Mouse (Mus musculus): ENCODE data around the gene Rora.

Rora gene

DNA sequence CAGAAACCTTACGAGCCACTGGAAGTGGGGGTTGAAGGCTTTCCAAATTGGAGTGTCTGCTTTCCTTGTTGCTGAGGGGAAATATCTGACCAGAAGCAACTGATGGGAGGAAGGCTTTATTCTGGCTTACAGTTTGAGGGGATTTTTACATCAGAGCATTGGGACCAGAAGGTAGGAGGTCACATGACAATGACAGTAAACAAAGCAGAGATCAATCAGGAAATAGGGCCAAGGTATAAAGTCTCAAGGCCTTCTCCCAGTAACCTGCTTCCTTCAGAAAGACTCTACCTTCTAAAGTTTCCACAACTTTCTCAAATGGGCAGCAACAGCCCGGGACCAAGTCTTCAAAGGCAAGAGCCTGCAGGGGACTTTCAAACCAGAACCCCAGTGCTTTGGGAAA is 34.6 kb downstream of the Rora start:
- no peak for DNase-seq (ENCODE audit: extremely low read depth, low read depth)

DNA sequence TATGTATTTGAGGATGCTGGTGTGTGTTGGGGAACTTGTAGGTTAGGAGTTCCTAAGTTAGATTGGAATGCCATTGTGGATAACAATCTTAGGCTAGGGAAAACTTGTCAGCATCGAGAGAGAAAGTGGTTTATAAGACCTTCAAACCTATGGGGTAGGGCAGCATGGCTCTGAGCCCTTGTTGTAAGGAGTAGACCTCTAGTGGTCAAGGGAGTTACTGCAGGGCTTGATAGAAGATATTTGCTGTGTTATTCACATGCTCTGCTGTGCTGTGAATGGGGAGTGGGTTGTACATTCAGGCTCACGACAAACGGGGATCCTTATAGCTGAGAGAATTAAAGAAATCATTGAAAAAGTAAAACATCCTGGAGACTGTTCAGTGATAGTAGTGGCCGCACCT is 35.8 kb downstream of the Rora start:
- peak; percentile 4 for DNase-seq (ENCODE audit: extremely low read depth, low read depth)

DNA sequence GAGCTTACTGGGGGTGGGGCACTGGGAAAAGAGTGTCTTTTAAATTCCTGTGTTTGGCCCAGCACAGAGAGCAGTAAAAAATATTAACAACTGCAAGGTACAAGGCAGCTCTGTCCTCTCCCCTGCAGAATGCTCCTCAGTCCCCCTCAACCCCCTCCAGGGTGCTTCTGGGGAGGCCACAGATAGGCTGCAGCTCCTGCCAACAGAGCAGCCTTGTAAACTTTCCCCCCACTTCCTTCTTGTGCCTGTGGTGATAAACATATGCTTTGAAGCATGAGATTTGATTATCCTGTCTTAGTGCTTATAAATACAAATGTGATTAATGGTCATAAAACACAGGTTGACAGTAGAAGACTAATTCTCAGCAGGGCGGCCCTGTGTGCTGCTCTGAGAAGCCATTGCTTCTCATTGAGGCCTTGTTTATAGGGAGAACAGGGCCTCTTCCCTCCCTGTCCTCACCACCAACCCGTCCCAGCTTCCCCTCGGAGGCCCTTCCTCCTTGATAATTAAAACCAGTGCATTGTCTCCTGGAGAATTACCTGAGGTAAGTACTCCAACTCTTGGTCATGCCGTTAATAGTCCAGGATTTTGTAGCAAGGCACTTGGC is 41.4 kb downstream of the Rora start:
- DNase-seq (ENCODE audit: extremely low read depth, low read depth): no peak

DNA sequence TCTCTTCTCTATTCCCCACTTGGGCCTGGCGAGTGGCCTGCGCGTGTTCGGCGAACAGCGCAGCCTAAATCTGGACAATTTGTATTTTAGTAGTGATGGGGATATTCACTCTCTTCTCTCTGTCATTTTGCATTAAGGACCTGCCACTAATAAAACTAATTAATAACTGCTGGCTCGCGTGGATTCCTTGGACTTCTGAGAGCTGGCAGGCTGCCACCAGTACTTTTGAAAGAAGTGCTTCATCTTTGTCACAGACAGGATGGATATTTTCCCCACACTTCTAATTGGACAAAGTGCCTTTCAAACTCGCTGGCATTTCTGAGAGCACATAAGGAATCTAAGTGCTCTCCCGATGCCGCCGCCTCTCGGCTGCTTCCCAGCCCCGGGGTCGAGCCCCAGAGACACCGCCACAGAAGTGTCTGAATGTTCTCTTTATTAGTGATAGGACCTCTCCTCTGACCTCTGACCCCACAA is 41.9 kb downstream of the Rora start:
- no peak for DNase-seq (ENCODE audit: extremely low read depth, low read depth)

DNA sequence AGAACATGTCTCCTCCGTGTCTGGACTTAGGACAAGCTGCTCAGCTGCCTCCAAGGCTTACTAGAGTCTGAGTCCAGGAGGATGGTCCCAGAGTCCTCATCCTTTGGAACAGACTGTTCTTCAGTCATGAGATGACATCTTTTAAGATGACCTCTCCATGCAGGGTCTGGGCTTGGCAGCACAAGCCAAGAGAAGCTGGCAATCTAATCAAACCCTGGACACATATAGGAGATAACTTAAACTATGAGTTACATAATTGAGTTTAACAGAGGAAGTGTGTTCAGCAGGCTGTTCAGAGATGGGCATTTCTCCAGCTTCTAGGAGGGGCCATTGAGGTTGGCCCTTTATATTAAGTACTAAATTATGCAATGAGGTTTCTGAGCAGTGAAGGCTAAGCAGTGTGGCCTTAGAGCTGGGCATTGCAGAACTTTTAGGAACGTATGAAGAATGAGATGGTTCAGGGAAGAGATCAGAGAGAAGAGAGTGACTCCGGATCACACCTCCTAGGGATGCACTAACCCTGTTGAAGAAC is 42.9 kb downstream of the Rora start:
- no peak for DNase-seq (ENCODE audit: extremely low read depth, low read depth)

DNA sequence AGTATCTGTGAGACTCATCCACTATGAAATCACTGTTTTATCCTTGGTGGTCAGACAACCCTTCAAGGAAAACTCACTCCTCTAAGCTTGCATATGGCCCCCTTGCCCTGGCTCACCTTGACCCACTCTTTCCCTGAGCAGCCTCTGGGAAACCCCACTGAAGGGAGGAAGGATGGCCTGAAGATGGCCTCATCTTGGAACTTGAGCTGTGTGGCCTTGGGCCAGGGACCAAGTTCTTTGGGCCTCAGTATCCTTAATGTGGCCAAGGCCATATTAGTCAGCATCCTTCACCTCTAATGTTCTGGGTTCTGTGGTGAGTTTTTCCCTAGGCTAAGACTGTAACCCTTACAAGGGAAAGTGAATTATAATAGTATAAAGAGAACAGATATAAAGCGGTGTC is 45.8 kb downstream of the Rora start:
- DNase-seq (ENCODE audit: extremely low read depth, low read depth): no peak

DNA sequence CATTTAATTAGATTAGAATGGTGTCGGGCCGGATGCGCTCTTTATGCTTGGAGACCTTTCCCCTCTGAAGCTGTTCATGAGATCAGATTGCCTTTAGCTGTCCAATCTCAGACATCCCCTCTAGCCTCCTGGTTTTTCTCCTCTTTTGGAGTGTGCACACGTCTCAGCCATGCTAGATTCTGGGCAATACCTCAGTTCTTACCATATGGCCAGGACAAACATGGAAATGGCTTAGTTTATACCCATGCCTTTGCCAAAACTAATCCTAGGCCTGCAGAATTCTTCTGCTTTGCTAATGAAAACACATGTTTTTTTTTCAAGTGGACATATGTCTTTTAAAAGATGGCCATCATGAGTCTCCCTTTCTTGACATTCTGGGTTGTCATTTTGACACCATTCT is 46.3 kb downstream of the Rora start:
- no peak for DNase-seq (ENCODE audit: extremely low read depth, low read depth)

DNA sequence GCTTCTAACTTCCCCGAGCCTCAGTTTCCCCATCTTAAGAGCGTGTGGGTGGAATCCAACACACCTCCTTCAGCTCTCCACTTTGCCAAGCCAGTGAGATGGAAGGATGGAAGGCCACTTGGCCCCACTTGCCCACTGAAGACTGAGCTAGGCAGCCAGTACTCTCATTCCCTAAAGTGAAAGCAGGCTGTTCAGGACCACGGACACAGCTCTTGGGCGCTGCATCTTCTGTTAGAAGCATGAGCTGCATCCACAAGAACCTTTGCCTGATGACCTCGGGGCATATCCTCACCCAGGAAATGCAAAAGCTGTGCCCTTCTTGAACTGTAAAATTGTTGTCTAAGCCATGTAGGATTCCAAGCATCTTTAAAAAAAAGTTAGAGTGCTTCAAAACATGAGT is 54.0 kb downstream of the Rora start:
- DNase-seq (ENCODE audit: extremely low read depth, low read depth): no peak

DNA sequence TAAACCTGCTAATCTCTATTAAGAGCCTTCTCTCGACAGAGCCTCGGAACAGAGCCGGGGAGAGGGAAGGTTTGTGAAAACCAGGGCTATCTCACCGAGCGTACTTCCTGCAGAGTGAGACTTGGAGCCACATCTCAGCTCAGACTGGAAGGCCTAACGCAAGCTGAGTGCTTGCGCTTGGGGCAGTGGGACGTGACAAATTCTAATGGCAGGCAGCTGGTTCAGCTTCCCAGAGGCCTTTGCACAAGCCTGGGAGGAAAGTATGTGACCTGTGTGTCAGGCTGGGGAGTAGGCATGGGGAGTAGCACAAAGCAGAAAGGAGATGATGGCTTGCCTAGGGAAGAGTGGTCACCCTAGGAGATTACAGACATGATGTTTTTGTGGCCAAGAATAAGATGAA is 55.6 kb downstream of the Rora start:
- DNase-seq (ENCODE audit: extremely low read depth, low read depth): no peak

DNA sequence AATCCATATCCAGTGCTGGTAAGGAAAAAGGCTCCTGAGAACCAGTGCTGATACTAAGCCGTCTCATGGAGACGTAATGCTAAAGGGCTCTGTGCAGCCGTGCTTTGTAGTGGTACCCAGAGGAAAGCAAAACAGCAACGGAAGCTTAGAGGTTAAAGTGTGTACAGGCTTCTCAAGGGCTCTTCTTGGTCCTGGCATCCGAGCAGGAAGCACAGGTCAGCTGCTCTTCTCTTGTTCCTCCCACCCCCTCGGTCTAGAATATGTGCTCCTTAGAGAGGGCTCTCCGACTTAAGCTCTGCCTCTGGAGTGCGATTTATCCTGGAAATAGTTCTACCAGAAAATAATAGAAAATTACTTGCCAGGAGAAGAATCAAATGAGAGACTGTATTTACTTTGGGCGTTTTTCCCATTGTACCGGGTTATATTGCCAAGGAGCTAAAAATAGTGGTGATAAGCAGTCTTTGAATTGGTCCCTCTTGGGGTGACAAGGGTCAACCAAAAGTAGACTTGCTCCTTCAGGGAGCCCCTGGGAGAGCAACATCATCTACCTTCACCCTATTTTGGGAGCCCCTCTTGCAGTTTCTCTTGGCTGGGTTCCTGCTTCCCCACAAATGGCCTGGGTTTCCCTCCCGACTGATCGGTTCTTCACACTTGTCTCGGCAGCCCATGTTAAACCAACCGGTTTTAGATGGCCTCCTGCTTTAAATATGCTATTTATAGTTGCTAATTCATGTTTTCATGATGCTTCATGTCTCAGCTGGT is 57.5 kb downstream of the Rora start:
- DNase-seq (ENCODE audit: extremely low read depth, low read depth): no peak

DNA sequence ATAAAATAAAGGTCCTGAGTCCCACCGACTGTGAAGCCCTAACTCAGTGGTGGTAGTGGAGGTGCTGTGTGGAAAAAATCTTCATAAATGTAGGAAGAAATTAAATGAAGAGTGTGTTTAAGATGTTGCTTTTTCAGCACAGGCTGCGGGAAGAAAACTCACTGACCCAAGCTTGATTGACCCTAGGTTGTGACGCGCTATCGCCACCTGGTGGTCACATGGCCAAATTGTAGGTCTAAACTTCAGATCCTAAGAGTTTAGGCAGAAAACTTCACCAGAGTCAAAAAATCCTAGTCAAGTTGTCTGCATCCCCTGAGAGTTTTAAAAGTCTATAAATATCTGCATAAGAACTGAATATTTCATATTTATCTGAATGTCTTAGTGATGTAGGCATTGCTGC is 63.4 kb downstream of the Rora start:
- DNase-seq (ENCODE audit: extremely low read depth, low read depth): no peak

DNA sequence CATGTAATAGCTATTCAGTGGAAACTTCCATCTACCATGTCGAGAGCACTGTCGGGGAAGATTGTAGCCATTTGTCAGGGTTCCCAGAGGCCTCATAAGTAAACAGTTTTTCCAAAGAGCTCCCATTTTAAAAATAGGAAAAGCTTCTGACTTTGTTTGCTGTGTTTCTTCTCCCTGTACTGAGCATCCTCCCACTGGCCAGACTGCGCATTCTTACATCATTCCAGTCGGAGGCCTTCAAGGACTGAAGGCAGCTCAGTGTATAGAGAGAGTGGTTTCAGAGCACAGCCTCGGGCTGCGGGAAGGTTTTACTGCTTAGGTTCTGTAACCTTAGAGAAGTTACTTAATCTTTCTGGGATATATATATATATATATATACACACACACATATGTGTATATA is 64.8 kb downstream of the Rora start:
- no peak for DNase-seq (ENCODE audit: extremely low read depth, low read depth)

DNA sequence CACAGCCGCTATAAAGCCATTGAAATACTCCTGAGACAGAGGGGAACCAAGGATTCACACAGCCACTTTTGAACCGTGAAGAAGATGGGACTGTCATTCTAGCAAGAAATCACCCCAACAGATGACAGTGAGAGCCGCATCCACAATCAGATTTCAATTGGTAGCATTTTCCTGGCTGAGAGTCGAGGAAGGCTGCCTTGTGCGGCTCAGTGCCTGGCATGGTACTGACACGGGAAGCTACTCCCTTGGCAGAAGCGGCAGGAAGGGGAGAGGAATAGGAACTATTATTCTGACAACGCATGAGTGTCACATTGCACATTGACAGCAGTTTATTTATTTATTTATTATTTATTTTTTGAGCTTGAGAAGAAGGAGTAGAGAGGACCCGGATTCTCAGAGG is 65.7 kb downstream of the Rora start:
- DNase-seq (ENCODE audit: extremely low read depth, low read depth): no peak

DNA sequence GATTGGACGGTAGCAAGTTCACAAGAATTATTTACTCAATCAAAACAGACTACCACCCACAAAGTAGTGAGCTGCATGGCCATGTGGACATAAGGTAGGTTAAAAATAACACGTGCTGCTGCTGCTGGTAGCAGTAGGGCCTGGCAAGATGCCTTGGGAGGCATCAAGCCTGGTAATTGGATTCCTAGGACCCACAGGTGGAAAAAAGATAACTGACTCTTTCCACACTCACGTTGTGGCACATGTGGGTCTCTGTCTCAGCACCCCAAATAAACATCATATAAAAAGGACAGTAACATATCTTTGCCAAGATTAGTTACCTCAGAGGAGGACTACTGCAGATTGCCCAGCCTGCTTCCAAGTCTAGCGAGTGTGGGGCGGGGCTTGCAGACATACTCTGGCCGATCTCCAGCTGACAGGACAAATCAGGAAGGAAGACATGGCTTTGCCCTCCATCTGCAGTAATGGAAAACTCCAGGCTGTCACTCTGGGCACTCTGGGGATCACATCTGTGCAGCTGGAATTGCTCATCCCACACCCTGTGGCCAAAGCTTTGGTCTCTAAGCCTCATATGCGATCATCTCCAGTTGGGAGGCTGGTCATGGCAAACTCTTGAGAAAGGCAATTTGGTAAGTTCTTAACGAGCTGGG is 71.2 kb downstream of the Rora start:
- no peak for DNase-seq (ENCODE audit: extremely low read depth, low read depth)

DNA sequence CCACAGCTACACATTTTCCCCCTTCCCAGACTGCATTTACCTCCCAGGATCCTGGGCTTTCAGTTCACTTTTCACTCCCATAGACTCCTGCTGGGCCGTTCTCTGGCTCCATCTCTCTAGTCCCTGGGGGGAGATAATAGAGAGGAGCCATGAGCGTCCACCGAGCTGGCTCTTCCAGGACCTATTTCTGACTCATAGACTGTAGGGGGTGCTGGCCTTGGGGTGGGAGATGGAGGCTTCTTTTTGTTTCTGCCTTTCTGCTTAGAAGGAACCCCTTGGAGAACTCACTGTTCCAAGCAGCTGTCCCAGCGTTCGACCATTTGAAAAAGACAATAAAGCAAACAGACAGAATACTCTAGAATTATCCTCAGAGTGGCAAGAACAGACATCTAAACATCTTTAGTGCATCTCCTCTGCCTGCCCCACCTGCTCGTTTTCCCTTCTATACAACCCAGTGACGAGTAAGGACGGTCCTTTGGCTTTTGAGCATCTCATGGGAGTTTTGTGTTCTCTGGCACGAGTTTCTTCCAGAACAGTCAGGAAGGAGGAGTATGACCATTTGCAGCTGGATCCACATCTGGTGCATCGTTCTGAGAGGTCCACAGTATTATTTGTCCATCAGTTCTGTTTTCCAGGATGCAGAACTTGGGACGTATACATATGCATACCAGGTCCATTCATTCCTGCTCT is 73.7 kb downstream of the Rora start:
- DNase-seq (ENCODE audit: extremely low read depth, low read depth): no peak

DNA sequence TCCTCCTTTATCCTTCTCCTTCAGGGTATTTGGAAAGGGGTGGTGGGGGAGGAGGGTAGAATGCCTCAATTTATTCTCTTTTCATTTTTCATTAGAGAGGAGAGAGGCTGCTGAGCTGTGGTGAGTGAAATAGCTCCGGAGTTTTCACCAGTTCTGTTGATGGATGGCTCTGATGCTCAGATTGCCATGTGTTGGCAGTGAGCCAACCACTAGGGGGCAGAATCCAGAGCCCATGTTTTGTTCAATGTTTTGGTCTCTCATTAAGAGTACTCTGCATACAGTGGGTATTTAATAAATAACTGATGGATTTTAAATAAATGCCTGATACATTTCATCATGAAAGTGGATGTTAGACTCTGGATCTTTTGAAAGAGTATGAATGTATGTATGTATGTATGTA is 77.9 kb downstream of the Rora start:
- no peak for DNase-seq (ENCODE audit: extremely low read depth, low read depth)

DNA sequence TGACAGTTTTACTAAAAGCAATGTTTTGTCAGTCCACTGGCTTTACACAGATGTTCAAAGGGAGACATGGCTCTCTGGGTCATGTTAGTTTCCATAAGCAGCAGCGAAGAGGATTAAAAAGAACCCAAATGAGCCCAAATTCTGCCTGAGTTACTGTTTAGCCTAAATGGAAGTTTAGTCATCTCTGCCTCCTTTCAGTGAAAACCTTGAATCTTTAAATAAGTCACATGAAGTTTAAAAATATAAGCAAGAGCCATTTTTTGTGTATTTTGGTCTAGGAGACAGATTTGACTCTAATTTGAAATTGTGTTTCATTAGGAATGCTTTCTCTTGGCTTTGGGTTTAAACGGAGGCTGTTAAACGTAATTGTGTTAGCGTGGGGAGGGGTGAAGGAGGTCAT is 79.3 kb downstream of the Rora start:
- no peak for DNase-seq (ENCODE audit: extremely low read depth, low read depth)

DNA sequence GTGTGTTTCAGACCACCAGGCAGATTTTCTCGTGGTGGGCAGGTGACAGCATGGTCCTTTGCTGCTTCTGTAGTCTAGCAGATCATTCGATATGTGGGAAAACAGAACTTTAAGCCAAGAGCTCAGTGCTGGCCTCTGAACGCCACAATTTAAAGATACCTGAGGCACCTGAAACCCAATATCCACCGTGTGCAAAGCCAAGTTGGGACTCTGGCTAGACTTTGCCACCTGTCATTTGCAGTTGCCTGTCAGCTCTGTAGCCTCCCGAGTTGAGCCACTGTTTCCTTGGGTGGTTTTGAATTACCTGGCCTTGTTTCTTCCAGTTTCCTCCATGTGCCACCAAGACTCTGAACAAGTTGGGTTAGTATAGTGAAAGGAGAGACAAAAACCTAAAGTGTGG is 82.3 kb downstream of the Rora start:
- DNase-seq (ENCODE audit: extremely low read depth, low read depth): no peak

DNA sequence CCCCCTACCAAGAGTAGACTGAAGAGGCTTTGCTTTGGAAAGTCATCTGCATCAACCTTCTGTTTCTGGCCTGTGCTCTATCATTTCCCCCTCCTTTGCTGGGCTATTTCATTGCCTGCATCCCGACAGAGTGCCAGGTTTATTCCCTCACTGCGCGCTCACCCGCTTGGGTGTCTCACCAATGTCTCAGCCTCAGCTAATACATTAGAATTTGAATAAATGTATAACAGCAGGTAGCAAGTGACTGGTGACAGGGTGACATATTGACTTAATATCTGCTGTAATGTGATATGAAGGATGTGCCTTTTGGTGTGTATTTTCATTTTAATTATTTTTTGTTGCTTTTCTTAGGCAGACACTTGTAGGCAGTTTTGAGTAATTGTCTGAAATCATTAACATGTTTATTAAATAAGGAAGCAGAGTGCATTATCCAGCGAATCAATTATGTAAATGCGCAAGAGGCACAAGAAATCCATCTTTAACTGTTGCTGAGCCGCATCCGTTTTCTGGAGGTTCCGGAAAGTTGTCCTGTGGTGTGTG is 83.7 kb downstream of the Rora start:
- no peak for DNase-seq (ENCODE audit: extremely low read depth, low read depth)

DNA sequence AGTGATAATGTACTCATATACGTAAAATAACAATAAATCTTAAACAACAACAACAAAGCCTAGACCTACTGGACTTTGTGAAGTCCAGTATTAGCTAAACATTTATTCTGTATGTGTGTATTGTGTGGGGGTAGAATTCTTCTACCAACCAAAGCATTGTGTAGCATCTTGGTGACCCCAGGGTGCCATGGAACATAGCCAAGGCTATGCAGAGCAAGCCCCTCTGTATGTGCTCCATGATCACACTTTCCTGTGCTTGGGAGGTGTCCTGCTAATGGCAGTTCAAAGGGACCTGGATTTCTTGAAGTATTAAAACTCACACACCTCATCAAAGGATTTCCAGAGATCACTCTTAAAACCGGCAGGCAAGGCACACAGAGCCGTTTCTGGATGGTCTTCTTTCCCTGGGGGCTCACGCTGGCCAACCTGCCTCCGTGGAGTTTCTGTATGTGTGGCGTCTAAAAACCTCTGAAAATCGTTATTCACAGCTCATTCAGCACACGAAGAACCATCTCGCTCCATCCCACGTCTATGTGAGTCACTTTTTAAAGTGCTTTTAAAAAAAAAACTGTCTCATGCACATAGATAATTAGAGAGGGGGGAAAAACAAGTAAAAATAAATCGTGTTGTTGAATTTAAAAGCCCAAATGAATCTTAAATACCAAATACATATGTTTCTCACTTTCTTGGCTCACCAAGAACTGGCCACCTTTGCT is 92.5 kb downstream of the Rora start:
- DNase-seq (ENCODE audit: extremely low read depth, low read depth): no peak

DNA sequence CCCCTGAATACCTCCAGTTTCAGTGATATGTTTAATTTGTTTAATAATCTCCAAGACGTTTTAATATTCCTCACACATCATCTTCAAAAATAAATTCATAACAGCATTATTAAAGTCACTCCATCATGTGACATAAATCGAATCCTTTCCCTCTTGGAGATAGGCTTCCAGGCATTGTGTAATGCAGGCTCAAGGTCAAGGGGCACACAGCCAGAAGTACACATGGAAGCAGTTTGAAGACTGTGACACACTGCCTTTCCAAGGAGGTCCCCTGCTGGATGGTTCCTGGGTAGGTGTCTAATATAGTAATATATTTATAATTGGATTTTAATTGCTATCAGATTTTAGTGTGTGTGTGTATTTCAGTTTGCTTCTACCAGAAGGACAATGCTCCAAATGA is 103.4 kb downstream of the Rora start:
- no peak for DNase-seq (ENCODE audit: extremely low read depth, low read depth)
